Comparison of ENCODE assay signal across 13 mouse cellular contexts in the genomic region with DNA sequence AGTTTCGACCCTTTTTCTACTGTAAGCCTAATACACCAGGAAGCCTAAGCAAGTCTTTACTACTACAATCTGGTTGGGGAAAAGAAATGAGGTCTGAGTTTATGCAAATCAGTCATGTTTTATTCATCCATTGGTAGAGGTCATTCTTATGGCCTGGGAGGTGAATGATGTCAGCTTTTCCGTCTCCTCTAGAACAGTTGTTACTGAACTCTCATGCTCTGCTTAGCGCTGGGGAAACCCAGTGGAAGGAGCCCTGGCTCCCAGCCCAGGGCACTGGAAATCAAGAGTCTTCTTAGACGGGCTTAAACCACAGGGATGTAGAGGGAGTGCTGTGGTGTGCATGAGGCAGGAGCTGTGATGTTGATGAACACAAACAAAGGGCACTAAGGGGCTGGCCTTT.
DNase-seq lines count a peak whose midpoint lies in the region; ATAC-seq lines count a peak whose summit lies in the region.
"Had no signal": no experiment of that assay in that cellular context is flagged by ENCODE, and none has a peak within 500 bp of the region (broad histone marks: within the 10 kb centered on the region; RNA-seq: fewer than 3 reads in every experiment).

No protein-coding gene starts in this region.

- H3K9ac ChIP-seq in heart, embryonic 14.5 days (ENCODE audit: low read length) = no peak overlapping the region
- H3K9ac ChIP-seq: midbrain, embryonic 12.5 days had no signal

- H3K4me1 ChIP-seq in heart, embryonic 14.5 days (ENCODE audit: control insufficient read depth in 2 of 2, insufficient read depth in 2 of 2, low read length in 2 of 2) = peaks cover 16 to 30% of the 10 kb centered on the region in 2 experiments
- H3K4me1 ChIP-seq: midbrain, embryonic 12.5 days had no signal

- no peaks in the 10 kb centered on the region for H3K9me3 ChIP-seq in heart, embryonic 14.5 days (ENCODE audit: control insufficient read depth, low read length)
- H3K9me3 ChIP-seq: hindbrain, embryonic 10.5 days; midbrain, embryonic 12.5 days had no signal

- H3K4me2 ChIP-seq in heart, embryonic 14.5 days (ENCODE audit: low read length) = no peak overlapping the region
- H3K4me2 ChIP-seq: midbrain, embryonic 12.5 days had no signal

- intact Hi-C loops in gastrocnemius, postnatal 36 days (cut with DNase I) = no loop called here

- H3K27ac ChIP-seq in heart, embryonic 14.5 days (replicated peaks in 1 of 2; ENCODE audit: control insufficient read depth in 1 of 2, insufficient read depth in 1 of 2, low read depth in 2 of 2, low read length in 2 of 2) = peak overlapping the region; percentile 79 to 84
- H3K27ac ChIP-seq: hindbrain, embryonic 10.5 days; midbrain, embryonic 12.5 days had no signal

- DNase-seq in gastrocnemius, postnatal 10 days = peak; percentile 26
- DNase-seq in gastrocnemius, postnatal 36 days = no peak
- DNase-seq in ZHBTc4 (ENCODE audit: low read depth, low spot score) = peak; percentile 19
- peak; percentile 74 to 76 for DNase-seq in lung, adult 18-20 months
- no peak for DNase-seq in cerebellum, postnatal 4 days (ENCODE audit: low spot score in 2 of 2)
- no peak for DNase-seq in layer of hippocampus, adult 18-20 months (ENCODE audit: low spot score in 2 of 2)
- DNase-seq: cerebellum, adult 11-12 months; thymus, adult 2 months had no signal

- 31% methylated on average over 4 of the region's 4 CpGs for WGBS in heart, embryonic 14.5 days

- no peak overlapping the region for H3K4me3 ChIP-seq in heart, embryonic 14.5 days (ENCODE audit: control insufficient read depth in 1 of 2, insufficient read depth in 1 of 2, low read depth in 1 of 2, low read length in 2 of 2)
- H3K4me3 ChIP-seq: hindbrain, embryonic 10.5 days; midbrain, embryonic 12.5 days had no signal

- peak; percentile 37 for ATAC-seq in heart, embryonic 14.5 days (ENCODE audit: insufficient number of reproducible peaks, insufficient read depth, low FRiP score, low read depth)
- no peak for ATAC-seq in inflammation-experienced regulatory T-cells, adult 6 months
- ATAC-seq: activated CD4-positive, CD25-positive, alpha-beta regulatory T cell, adult 4 months had no signal

- H3K27me3 ChIP-seq in heart, embryonic 14.5 days (ENCODE audit: control insufficient read depth, insufficient read depth, low read length) = no peaks in the 10 kb centered on the region
- H3K27me3 ChIP-seq: midbrain, embryonic 12.5 days had no signal

- H3K36me3 ChIP-seq in heart, embryonic 14.5 days (ENCODE audit: control insufficient read depth, insufficient read depth, low read length) = no peaks in the 10 kb centered on the region
- H3K36me3 ChIP-seq: hindbrain, embryonic 10.5 days; midbrain, embryonic 12.5 days had no signal

Comparison
In these comparisons a context has a peak if more than half of its experiments do, and no peak if none do; other contexts are left out.
1. DNase-seq: peak in gastrocnemius, postnatal 10 days (single experiment), ZHBTc4 (single experiment) and lung, adult 18-20 months (2 of 2); none in gastrocnemius, postnatal 36 days (0 of 2), cerebellum, postnatal 4 days (0 of 2) and layer of hippocampus, adult 18-20 months (0 of 2).